Mouse (Mus musculus) liver, embryonic 16.5 days (tissue): Measurements from ENCODE around the gene Clrn3. TPM values are rescaled to one million over a fixed set of nuclear protein-coding genes. Genes with fewer than 3 reads are reported as not detected.
A peak's percentile ranks its signal among the peaks of the same experiment; 100 is the strongest.

Source experiments
- ATAC-seq: fragments of 200-750 bp; cut with Nextera tagmentation; 2 replicates; pipeline ENCODE4 v1.8.0; 2017; ENCODE audit warnings: low read depth, mild to moderate bottlenecking, moderate number of reproducible peaks, moderate library complexity
- H3K27ac ChIP-seq: fragments of 300-500 bp; sonication (generic); 2 replicates; pipeline ENCODE4 v1.5.1; 2014; ENCODE audit warnings: mild to moderate bottlenecking, low read length
- H3K27me3 ChIP-seq: fragments of 300-500 bp; sonication (generic); 2 replicates; pipeline ENCODE4 v1.6.1; 2014; ENCODE audit warnings: low read depth, low read length, mixed read lengths; ENCODE audit not compliant: control insufficient read depth, insufficient read depth
- H3K36me3 ChIP-seq: fragments of 300-500 bp; sonication (generic); 2 replicates; pipeline ENCODE4 v1.6.1; 2014; ENCODE audit warnings: mild to moderate bottlenecking; ENCODE audit not compliant: control insufficient read depth, insufficient read depth
- H3K4me1 ChIP-seq: fragments of 300-500 bp; sonication (generic); 2 replicates; pipeline ENCODE4 v1.6.1; 2014; ENCODE audit warnings: low read depth, low read length, mixed read lengths; ENCODE audit not compliant: control insufficient read depth
- H3K4me2 ChIP-seq: fragments of 300-500 bp; sonication (generic); 2 replicates; pipeline ENCODE4 v1.6.1; 2014; ENCODE audit warnings: low read depth, low read length, mixed read lengths
- H3K4me3 ChIP-seq: fragments of 300-500 bp; sonication (generic); 2 replicates; pipeline ENCODE4 v1.5.1; 2014; ENCODE audit warnings: low read depth, mild to moderate bottlenecking, low read length
- H3K9ac ChIP-seq: fragments of 300-500 bp; sonication (generic); 2 replicates; pipeline ENCODE4 v1.6.1; 2014; ENCODE audit warnings: low read depth, low read length
- H3K9me3 ChIP-seq: fragments of 300-500 bp; sonication (generic); replicated peaks from 2 replicates; pipeline ENCODE4 v1.6.1; 2016; ENCODE audit warnings: low read length; ENCODE audit not compliant: control insufficient read depth
- WGBS: fragments of 180-500 bp; shearing (Covaris S2); extraction: QIAGEN DNeasy Blood & Tissue Kit; methylation state at CpG from one replicate; pipeline ENCODE4 v1.1.7; 2014; ENCODE audit not compliant: insufficient replicate concordance; 5-methylcytosine and 5-hydroxymethylcytosine counted together
- polyA plus RNA-seq: library from polyadenylated mRNA; unstranded; fragments of >200 nt; fragmentation: Nextera tagmentation; extraction: Ambion mirVana; gene quantifications from 2 replicates; pipeline ENCODE4 v1.2.1, GENCODE M21; 2015

Clrn3 gene
- polyA plus RNA-seq, 1 experiment from 2014 or later: 0.13 TPM

DNA sequence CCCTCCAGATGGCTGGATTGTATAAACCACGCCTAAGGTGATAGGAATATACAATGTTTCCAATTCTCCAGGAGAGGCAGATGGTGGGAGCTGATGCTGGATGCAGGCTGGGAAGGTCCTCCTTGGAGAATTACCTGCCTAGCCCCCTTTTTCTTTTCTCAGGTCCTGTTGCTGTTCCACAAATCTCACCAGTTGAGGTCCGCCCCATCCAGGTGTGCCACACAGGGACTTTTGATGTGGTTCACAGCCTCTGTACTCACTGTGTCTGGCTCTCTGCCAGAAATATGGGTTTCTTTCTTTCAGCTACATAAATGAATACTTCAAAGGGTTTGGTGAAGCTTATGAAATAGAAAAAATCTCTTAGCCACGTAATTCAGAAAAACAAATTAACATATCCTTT lies 13.8 kb upstream of the Clrn3 start:
- H3K27me3 ChIP-seq: peaks cover 5% of the 10 kb centered on the region; the same call in 1 of the 2 replicates
- no peaks in the 10 kb centered on the region for H3K9me3 ChIP-seq
- H3K4me2 ChIP-seq: no peak overlapping the region
- ATAC-seq: no peak
- H3K9ac ChIP-seq: no peak overlapping the region
- WGBS: 61% methylated on average over 3 of the region's 3 CpGs
- H3K27ac ChIP-seq: no peak overlapping the region
- peaks cover 6% of the 10 kb centered on the region for H3K4me1 ChIP-seq
- no peaks in the 10 kb centered on the region for H3K36me3 ChIP-seq
- H3K4me3 ChIP-seq: no peak overlapping the region

DNA sequence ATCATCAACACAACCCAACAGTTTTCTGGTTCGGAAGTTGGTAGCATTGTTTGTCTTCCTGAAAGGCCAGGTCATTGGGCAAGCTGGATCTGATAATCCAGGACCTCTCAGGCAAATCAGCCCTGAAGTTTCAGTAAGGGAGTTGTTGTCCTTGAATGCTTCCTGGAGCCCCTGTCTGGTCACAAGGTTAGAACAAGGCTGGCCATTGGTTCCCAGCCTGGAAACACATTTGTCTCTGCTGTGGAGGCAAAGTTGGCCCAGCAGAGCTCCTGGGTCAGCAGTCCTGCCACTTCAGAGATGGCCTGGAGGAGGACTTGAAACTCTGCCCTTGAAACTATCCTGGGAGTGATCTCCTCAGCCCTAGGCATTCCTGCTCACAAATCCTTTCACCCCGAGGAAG lies 11.0 kb upstream of the Clrn3 start:
- 16% methylated on average over 2 of the region's 2 CpGs for WGBS
- no peak overlapping the region for H3K4me3 ChIP-seq
- ATAC-seq: no peak
- H3K4me2 ChIP-seq: peak overlapping the region; percentile 88; the same call in 1 of the 2 replicates
- H3K27me3 ChIP-seq: peaks cover 5% of the 10 kb centered on the region; the same call in 1 of the 2 replicates
- H3K36me3 ChIP-seq: no peaks in the 10 kb centered on the region
- H3K9me3 ChIP-seq: no peaks in the 10 kb centered on the region
- no peak overlapping the region for H3K27ac ChIP-seq
- H3K9ac ChIP-seq: no peak overlapping the region
- peaks cover 6% of the 10 kb centered on the region for H3K4me1 ChIP-seq

DNA sequence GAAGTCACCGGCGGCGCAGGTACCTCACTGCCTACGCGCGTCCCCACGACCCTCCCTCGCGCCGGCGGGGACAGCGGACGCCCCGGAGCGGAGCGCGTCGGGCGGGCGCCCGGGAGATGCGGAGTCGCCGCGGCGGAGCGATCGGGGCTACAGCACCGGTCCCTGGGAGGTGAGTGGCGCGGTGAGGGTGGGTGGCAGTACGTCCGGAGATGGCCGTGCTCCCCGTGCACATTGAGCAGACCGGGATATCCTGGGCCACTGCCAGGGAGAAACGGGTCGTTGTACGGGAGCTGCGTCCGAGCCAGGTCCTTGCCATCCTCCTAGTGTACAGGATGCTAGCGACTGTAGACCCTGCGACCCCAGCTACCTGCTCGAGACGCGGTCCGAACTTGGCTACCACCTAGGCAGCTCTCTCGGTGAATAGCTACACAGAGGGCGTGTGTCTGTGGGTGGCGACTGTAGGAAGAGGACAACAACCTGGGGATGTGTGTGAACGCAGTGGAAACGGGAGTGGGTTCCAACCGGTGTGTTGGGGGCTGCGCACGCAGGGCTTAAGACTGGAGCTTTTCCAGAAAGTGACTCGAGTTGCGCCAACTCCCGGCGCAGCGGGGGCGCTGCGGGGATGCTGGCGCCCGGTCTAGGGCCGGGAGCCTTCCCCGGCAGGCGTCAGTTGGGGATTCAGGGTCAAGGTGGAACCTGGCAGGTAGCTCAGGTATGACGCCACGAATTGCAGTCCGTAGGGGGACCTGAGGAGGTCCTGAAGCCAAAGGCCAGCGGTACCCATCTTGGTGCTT lies 9.7 kb upstream of the Clrn3 start:
- peak overlapping the region; percentile 88 for H3K4me2 ChIP-seq
- peak; percentile 25; the same call in 1 of the 2 replicates for ATAC-seq
- peak overlapping the region; percentile 72 for H3K9ac ChIP-seq
- H3K4me3 ChIP-seq: peak overlapping the region; percentile 63
- under 1% methylated on average over 71 of the region's 71 CpGs for WGBS
- peaks cover 5% of the 10 kb centered on the region; the same call in 1 of the 2 replicates for H3K27me3 ChIP-seq
- peaks cover 6% of the 10 kb centered on the region for H3K4me1 ChIP-seq
- no peaks in the 10 kb centered on the region for H3K9me3 ChIP-seq
- H3K36me3 ChIP-seq: no peaks in the 10 kb centered on the region
- H3K27ac ChIP-seq: no peak overlapping the region

DNA sequence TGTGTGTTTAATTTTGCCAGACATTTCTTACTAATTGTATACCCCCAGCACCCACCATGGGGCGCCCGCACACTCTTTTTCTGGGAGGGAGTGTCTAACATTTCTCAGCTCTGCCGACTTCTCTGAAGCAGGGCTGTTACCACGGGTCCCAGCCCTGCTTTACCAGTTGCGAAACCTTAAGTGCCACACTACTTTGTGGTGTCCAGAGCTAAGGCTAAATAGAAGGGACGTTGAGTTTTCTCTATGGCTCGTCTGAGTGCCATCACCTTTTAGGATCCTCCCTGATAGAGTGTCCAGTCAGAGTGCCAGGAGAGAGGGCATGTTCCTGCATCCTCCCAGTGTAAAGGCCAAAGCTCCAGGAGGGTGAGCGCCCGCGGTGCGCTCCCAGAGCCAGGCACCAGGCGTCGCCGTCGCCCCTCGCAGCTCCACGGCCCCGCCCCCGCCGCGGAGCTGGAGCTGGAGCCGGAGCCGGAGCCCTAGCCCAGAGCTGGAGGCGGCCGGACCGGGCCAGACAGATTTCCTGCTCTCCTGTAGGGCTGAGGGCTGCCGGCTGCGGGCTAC lies 9.0 kb upstream of the Clrn3 start, which contains the start of gene Ptpre:
Gene Ptpre (plus strand): TSS at position 141 of the 561 bp plus-strand sequence.
- peak within 1 kb of the TSS; percentile 88 for H3K4me2 ChIP-seq
- peak; percentile 91 for ATAC-seq
- no peaks in the 10 kb centered on the region for H3K36me3 ChIP-seq
- H3K9me3 ChIP-seq: no peaks in the 10 kb centered on the region
- H3K27me3 ChIP-seq: peaks cover 5% of the 10 kb centered on the region; the same call in 1 of the 2 replicates
- peak within 1 kb of the TSS; percentile 63 for H3K4me3 ChIP-seq
- H3K27ac ChIP-seq: no peak within 1 kb of the TSS
- peaks cover 6% of the 10 kb centered on the region for H3K4me1 ChIP-seq
- WGBS: 1% methylated on average over 28 of the region's 28 CpGs
- H3K9ac ChIP-seq: peak within 1 kb of the TSS; percentile 72

DNA sequence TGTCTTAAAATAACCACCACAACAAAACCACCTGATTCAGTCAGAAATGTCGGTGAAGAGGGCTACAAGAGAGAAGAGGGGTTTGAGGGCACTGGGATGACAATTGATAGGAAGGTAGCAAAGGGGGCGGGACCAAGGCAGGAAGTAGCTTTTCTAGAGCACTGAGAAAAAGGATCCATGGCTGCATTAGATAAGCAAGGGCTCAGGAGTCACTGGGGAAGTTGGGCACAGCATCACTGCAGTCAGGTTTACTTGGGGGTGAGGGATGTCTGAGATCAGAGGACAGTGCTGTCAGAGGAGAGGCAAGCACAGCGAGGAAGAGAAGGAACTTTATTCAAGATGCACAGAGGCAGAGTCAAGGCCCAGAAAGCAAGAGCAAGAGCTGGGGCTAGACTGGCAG lies 7.5 kb upstream of the Clrn3 start:
- Histone ChIP-seq H3K27me3 (peaks cover 5% of the 10 kb centered on the region; the same call in 1 of the 2 replicates), H3K4me1 (peaks cover 6% of the 10 kb centered on the region), H3K9ac (no peak overlapping the region), H3K4me3 (no peak overlapping the region), H3K9me3 (no peaks in the 10 kb centered on the region), H3K36me3 (no peaks in the 10 kb centered on the region), H3K4me2 (no peak overlapping the region), H3K27ac (no peak overlapping the region)
- WGBS: 34% methylated on average over 3 of the region's 3 CpGs
- no peak for ATAC-seq

DNA sequence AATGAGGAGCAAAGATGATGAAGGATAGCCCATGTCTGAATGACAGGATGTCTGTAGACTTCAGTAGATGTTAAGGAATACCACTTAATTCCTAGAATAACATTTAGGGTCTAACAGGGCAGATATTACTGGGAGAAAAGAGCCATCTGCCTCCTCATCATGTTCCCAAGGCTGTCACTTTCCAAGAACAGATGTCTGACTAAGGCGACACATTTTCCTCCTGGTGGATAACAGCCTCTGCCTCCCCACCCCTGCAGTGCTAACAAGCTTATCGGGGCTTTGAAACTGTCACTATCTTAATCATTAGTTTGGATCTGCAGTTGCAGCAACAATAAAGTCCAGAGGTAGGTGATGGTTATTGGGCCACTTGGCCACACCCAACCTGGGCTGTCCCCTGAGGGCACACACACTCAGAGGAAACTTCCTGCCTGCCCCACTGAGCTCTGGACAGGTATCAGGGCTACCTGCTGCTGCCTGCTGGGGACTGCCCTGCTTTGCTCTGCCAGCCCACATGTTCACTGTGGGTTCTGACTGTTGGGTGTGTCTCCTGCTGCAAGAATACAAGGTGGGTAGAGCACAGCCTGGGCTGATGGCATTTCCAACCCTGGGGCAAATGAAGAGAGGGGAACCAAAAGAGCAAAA lies 6.2 kb upstream of the Clrn3 start:
- Histone ChIP-seq H3K9me3 (no peaks in the 10 kb centered on the region), H3K27me3 (peaks cover 5% of the 10 kb centered on the region; the same call in 1 of the 2 replicates), H3K27ac (no peak overlapping the region), H3K9ac (no peak overlapping the region), H3K4me2 (no peak overlapping the region), H3K4me3 (no peak overlapping the region), H3K4me1 (peaks cover 6% of the 10 kb centered on the region), H3K36me3 (no peaks in the 10 kb centered on the region)
- WGBS: 17% methylated on average over 2 of the region's 2 CpGs
- ATAC-seq: no peak

DNA sequence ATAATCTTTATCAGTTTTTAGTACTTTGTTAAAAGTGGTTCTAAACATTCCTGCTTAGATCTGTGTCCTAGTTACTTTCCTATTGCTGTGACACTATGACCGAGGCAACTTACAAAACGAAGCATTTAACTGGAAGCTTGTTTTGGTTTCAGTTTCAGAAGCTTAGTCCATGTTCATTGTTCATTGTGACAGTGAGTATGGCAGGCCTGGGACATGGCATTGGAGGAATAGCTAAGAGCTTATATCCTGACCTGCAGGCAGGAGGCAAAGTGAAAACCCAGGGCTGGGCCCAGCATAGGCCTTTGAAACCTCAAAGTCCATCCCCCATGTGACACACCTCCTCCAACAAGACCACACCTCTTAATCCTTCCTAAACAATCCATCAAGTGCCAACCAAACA lies 614 bp upstream of the Clrn3 start:
- WGBS: 66% methylated on average over 2 of the region's 2 CpGs
- H3K4me3 ChIP-seq: no peak overlapping the region
- H3K4me2 ChIP-seq: no peak overlapping the region
- H3K27me3 ChIP-seq: no peaks in the 10 kb centered on the region
- no peak overlapping the region for H3K9ac ChIP-seq
- H3K4me1 ChIP-seq: no peaks in the 10 kb centered on the region
- no peaks in the 10 kb centered on the region for H3K36me3 ChIP-seq
- no peak overlapping the region for H3K27ac ChIP-seq
- no peaks in the 10 kb centered on the region for H3K9me3 ChIP-seq
- no peak for ATAC-seq

DNA sequence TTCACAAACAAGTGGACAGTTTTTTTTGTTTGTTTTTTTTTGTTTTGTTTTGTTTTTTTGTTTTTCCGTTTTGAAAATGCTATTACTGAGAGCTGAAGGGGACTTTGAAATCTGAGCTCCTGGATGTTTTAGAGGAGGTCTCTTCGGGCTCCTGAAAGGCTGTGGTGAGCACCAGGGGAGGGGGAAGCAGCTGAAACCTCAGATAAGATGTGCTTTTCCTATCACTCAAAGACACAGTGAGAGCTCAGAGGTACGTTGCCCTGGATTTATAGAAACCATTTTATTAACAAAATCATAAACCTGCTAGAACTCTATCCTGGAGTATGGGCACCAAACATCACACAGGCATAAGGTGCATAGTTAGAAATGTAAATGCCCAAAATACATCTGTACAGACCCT lies 1.3 kb downstream of the Clrn3 start:
- WGBS: 14% methylated on average over 3 of the region's 3 CpGs
- no peak overlapping the region for H3K9ac ChIP-seq
- H3K27me3 ChIP-seq: no peaks in the 10 kb centered on the region
- no peak overlapping the region for H3K4me3 ChIP-seq
- H3K27ac ChIP-seq: no peak overlapping the region
- no peaks in the 10 kb centered on the region for H3K36me3 ChIP-seq
- H3K4me1 ChIP-seq: peaks cover under 1% of the 10 kb centered on the region; the same call in 1 of the 2 replicates
- no peaks in the 10 kb centered on the region for H3K9me3 ChIP-seq
- H3K4me2 ChIP-seq: no peak overlapping the region
- no peak for ATAC-seq
